Mouse (Mus musculus): Measurements from ENCODE around the gene Gmds.

Gmds gene

DNA sequence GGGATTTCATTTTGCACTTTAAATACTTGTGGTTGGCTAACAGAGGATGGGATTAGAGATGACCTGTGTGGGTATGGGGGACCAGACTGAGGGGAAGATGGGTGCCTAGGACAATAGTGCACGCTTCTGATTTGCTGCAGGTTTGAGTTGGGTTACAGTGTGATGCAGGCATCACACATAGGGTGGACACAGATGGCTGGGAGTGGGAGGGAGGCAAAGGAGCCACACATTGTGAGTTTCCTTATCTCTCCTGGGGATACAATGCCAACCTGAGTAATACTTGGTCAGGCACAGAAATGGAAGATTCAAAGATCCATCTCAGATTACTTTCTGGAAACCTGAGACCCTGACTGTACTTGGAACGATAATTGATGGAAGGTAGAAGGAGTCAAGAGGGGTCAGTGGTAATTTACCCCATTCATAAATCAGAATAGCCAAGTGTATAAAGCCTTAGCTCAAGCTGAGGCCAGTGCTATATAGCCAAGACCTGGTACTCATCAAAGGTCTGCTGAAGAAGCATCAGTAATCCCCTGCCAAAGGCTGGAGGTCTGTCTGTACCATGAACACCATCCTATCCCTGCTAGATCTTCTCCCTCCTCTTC is 445.5 kb downstream of the Gmds start:
- intact Hi-C loops (cut with DNase I) = no loop called here

DNA sequence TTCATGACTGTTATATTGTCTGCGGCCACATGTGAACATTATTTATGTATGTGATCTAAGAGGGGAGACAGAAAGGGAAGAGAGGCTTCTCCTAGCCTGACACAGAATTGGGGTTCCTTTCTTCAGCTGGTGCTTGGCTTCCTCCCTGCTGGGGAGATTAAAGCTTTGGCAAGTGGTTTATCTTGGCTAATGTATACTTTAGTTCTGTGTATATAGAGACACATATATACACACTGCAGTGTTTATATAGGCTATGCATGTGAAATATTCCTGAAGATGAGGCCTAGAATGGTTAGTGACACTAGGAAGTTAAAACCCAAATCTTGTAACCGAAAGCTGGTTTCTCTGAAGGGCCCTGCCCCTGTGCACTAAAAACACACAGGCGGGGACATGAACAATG is 450.0 kb downstream of the Gmds start:
- intact Hi-C loops (cut with DNase I) = no loop called here

DNA sequence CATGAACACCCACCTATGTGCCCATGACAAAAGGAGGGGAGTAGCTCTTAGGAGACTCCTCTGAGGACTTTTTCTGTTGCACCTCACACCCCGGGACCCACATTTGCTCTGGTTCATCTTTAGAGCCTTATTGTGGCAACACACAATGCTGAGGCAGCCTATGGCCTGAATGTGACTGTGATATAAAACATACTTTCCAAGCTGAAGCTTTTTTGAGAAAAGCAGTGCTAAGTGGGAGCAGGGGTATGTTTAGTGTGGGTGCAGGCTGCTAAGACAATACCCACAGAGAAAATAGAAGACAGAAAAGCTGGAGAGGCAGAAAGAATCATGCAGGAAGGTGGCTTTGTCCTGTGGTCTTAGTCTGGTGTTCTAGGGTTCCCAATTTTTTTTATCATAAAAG is 452.8 kb downstream of the Gmds start:
- intact Hi-C loops (cut with DNase I) = no loop called here

DNA sequence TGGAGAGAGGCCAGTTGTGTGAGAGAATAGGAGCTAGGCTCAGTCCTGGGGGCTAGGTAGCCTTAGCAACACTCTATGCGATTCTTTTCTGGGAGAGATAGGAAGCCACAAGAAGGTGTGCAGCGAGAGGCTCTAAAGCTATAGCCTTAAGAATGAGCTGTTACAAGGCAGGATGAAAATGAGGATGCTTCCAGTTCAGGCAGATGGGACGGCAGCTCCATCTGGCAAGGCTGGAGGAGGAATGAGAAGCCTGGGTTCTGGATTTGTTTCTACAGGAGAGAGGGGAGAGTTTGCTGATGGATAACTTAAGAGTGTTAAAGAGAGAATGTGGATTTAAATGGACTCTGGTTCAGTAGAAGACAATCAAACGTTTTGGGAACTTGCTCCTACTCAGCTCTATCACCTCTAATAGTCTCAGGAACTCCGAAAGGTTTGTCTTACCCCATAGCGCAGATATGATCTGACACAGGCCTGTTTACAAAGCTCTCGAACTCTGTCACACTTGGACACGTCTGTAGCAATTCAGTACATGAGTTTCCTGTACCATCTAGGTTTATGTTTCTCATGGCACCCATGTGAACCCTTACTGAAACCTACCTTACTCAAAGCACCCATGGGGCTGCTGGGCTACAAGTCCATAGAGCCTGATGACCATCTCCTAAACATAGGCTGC is 459.6 kb downstream of the Gmds start:
- intact Hi-C loops (cut with DNase I) = no loop called here

DNA sequence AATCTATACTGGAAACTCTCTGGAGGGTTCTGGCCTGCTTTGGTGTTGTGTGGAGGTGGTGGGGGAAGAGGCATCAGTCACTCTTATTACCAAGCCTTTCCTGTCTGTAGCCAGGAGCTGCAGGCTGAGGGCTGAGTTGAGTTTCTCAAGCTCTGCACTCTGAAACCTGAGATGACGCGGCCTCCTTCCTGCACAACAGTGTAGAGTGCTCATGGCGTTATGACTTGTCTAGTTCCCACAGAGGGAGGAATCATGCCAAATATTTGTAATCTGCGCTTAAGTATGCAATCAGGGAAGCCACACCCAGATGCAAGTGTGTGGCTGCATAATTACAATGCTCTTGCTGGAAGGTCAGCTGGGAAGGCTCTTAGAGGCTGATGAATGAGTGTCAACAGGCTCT is 461.5 kb downstream of the Gmds start:
- intact Hi-C loops (cut with DNase I) = no loop called here

DNA sequence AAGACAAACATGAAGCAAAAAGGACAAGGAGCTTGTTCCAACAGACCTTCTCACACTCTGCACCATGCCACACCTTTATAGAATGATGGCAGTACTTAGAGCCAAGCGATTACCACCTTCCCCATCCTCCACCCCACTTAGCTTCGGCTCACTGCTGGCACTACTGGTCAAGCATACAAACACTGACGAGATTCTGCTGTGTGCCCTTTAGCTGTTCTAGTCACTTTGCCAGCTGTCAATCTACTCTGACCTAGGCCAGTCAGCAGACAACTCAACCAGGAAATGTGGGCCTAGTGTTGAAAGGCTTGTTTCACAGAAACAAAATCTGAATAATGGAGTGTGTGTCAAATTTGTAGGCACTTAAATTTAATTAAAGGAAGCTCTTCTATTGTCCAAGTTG is 464.1 kb downstream of the Gmds start:
- intact Hi-C loops (cut with DNase I) = no loop called here

DNA sequence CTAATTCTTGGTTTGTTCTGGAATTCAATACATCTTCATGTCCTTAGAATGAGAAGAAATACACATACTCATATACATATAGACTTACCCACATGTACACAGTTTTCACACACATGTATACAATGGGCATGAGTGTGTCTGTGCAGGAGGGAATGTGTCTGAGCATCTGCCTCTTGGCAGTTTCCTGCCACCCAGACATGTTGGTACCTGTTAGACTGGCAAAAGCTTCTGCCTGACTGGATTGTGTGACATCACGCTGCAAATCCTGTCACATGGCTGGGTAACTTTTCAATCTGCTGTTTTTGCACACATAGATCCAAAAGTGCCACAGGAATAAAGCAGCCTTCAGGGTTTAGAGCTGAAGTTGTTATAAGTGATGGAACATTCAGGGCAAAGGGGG is 465.3 kb downstream of the Gmds start:
- intact Hi-C loops (cut with DNase I) = no loop called here

DNA sequence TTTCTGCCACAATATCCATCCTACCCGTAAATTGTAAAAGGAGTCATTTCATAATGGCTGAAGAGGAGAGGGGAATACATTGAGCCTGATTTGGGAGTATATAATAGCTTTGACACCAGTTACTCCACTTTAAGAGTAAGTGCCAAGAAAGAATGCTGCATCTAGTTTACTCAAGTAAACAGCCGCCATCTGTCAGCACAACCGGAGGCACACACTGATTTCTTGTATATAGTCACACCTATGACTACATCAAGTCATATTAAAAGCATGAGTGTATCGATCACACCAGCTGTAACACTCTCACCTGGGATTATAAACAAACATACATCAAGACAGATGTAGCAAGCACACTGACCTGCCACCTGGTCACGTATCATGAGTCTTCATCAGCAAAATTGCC is 473.8 kb downstream of the Gmds start:
- intact Hi-C loops (cut with DNase I) = no loop called here

DNA sequence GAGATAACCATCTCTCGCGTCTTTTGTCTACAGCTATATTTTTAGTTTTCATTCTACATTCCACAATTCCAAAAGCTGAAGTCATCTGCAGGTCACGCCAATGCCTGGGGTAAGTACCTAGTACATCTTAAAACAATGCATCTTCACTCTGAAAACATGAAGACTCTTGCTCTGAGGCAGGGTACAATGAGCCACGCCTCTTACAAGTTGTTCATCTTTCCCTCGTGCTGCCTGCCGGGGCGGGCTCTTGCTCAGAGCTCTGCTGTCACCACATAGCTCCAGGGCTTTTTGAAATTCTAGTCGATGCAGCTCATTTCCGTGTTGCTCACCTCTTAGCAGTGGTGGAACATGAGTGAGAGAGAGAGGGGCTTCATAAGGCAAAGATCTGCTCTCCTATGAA is 475.1 kb downstream of the Gmds start:
- intact Hi-C loops (cut with DNase I) = no loop called here

DNA sequence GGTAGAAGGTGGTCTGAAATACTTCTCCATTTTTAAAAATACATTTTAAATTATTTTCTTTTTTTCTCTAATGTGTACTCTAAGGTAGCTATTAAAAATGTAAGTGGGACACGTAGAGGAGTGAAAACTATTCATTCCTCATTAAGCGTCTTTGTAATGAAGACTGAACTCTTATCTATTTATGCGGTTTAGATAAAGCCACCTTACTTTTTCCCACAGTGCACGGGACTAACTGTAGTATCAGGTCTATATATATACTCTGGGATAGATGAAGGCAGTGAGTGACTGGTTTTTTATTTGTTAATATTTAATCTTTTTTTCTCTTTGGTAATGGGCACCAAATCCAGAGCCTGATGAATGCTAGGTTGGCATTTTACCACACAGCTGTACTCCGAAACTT is 478.3 kb downstream of the Gmds start:
- intact Hi-C loops (cut with DNase I) = no loop called here

DNA sequence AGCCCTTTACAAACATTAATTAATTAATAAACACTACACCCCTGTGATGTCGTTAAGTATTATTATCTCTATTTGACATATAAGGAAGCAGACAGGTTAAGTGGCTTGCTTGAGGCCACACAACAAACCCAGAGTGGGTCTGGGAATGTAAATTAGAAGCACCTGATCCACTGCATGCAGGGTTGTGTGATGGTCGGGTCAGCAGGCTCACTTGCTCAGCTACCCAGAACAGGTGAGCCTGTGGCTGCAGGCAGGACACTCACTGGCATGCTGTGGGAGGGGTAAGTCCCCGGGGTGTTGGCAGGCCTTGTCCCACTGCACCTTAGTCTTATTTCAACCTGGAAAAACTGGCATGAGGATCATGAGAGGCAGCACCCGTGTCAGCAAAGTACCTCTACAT is 484.5 kb downstream of the Gmds start:
- intact Hi-C loops (cut with DNase I) = no loop called here

DNA sequence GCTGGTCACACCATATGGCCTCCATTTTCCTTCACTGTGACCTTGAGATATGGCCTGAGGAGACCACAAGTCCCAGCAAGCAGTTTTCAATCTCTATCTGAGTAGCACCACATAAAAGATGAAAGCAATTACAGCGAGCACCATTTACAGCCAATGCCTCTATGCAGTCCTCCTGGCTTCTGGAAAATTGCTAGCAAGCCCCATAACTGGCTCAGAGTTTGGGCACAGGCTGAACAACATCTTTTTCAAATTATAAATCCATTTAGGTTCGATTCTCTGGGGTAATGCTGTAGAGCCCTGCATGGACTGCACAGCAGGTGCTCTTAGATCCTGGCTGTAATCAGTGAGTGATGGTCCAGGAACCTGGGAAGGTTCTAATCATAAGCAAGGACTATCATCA is 485.0 kb downstream of the Gmds start:
- intact Hi-C loops (cut with DNase I) = no loop called here

DNA sequence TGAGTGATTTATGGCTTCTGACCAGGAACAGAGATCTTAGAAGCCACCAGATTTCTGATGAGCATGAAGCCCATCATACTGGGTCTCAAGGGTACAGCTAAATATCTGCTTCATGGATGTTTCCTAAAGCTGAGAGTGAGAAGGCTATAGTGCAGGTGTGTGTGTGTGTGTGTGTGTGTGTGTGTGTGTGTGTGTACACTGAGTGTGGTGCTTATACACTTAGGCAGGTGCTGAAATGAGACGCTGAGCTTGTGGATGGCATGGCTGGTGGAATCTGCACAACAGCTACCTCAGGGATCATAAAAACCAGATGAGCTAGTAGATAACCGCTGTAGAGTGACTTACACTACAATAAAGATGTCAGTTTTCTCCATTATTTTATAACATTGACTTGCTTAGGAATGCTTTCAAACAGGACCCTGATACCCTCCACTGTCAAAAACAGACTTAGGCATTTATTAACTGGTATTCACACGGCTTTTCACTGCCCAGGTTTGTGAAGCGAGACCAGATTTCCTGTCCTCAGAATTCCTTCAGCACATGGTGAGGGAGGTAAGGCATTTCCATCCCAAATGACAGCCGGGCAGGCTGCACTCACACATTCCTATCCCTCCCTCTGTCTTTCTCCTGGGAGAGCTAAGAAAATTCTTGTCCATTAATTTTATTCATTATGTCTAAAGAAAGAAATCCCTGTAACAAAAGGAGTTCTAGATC is 489.1 kb downstream of the Gmds start:
- intact Hi-C loops (cut with DNase I) = no loop called here

DNA sequence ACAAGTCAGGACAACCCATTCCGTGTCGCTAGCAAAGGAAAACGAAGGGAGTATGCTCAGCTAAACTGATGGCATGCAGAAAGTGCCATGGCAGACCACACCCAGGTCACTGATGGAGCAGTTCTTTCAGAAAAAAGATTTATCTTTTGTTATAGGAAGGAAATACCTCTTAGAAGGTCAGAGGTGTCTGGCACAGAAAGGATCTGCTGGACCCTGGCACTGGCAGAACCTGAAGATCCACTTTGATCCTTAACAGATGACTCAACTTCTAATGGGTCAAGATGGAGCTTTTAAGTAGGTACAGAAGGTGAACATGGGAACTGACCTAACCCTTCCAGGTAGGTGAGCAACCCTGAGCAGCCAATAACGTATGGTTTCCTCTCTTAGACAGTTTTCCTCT is 502.7 kb downstream of the Gmds start:
- intact Hi-C loops (cut with DNase I) = no loop called here

DNA sequence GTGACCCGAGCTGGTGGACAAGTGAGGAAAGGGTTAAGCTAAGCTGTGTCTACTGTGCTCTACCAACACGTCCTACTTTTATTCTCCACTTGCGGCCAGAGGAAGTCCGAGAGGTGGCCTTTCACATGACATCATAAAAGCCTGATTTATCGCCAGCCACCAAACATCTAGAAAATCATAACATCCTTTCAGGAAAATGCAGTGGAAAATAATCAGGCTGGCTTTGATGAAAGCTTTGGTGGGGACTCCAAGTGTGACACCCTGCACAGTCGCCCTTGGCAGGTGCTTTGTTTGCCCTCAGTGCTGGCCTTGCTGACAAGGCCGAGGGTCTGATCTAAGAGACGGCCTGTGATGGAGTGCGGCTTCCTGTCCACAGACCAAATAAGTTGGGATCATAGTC is 508.2 kb downstream of the Gmds start:
- intact Hi-C loops (cut with DNase I) = no loop called here

DNA sequence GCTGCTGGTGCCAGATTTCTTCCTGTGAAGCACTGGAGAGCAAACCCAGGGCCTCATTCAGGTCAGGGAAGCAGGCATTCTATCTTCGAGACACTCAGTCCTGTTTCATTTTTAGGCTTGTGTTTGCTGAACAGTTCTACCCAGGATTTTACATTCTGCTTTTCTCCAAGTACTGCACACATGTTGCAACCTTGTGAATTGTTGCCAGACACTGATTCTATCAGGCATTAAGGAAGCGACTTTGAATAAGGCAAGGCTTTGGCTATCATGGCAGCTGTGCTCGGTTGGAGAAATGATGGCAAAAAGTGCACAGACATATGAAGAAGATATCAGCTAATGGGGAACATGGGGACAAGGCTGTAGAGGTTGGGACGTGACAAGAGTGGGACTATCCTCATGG is 510.1 kb downstream of the Gmds start:
- intact Hi-C loops (cut with DNase I) = no loop called here

DNA sequence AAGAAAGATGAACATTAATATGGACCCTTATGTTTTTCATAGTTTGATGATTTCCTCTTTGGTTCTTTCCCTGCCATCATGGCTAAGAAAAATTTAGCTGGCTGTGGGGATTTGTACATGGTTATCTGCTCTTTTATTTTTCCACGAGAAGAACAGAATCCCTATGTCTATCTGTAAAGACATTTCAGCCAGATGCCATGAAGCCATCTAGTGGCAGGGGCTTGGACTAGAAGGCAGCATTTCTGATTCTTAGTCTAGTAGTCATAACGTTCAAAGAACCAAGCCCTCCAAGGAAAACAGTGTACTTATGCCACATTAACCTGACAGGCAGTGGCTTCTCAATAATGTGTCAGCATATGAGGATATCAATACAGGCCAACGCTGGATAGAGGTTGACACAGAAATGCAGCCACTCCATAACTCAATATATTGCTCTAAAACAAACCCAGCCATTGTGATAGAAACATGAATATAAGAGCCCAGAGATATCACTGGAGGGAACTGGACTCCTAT is 510.7 kb downstream of the Gmds start:
- intact Hi-C loops (cut with DNase I) = no loop called here

DNA sequence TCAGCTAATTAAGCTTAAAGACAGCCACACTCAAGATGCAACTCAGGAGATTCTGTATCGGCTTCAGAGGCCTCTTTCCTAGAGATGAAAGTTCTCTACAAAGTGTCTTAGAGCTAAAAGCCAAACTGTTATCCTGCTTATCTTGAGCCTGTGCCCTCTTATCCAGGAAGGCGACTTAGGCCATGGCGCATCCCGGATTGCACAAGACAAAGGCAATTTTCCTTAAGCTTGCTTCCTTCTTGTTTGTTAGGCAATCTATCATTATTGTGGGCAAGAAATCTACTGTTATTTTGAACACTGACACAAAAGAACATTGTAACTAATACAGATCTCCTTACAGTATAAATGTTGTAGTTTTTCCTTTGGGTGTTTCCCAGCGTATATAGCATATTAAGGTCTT is 511.4 kb downstream of the Gmds start:
- intact Hi-C loops (cut with DNase I) = no loop called here

DNA sequence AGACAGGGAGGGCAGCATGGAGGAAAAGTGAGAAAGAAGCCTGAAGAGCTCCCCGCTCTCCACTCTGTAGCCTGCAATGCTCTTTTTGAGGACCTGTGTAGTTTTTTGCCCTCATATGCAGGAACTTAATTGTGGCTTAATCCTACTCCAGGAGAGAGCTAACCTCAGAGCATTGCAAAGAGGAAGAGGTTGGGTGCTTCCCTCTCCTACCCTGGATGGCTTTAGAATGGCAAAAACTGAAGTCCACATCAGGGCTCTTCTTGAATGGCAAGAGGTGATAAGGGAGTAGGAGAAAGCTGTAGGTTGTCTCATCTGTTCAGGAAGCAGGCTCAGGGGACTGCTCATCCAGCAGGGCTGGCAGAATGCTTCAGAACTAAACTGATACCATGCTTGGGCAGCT is 513.4 kb downstream of the Gmds start:
- intact Hi-C loops (cut with DNase I) = no loop called here

DNA sequence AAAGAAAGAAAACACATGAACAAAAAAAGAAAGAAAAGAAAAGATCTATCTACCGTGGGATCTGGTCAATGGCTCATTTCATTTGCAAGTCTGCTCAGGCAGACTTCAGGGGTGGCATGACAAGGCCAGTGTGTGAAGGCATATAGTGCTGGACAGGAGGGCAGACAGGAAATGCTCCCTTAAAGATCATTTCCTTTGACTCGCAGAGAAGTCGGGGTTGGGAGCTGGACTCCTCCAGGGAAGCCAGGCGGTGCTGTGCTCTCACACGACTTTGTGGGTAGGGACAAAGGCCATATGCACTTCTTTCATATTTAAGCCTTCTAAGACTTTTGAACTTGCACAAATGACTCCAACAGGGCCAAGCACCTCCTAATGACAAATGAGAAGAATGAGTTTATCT is 515.2 kb downstream of the Gmds start:
- intact Hi-C loops (cut with DNase I) = loop anchor here (5.0 kb wide), 1 partner anchor 74 kb away; no protein-coding TSS in a partner anchor

DNA sequence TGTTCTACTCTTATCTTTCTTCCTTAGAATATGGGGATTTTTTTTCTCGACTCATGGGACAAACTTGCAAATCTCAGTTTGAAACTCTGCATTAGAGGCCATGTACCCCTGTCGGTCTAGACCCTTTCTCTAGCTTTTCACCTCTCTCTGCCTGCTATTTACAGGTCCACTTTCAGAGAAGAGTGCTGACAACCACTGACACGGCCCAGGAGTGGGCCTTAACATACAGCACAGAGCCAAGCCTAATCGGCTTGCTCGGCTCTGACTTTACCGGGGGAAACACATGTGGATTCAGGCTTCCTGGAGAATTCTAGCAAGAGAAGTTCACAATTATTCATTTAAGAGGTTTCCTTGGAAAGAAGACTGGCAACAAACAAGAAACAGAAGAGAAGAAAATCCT is 517.5 kb downstream of the Gmds start:
- intact Hi-C loops (cut with DNase I) = loop anchor here (5.0 kb wide), 1 partner anchor 76 kb away; no protein-coding TSS in a partner anchor

DNA sequence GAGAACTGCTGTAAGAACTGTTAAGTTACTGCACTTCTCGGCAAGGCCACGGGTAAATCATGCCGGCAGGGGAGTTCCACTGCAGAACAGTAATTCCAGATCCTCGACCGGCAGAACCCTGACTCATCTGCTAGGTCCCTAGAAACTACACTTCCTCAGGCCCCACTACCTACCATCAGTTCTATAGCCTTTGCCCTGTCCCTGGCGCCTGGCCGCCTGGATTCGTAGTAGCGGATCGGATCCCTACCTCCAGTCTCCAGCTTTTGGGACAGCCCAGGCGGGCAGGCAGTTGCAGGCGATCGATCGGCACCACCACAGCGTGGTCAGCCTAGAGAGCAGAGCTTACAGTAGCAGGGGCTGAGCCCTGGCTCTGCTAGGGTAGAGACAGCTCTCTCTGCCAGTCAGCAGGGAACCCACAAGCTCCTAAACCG is 517.9 kb downstream of the Gmds start:
- intact Hi-C loops (cut with DNase I) = loop anchor here (5.0 kb wide), 1 partner anchor 77 kb away; no protein-coding TSS in a partner anchor
